Mouse (Mus musculus) brain, embryonic 14.5 days (tissue): ENCODE results near the gene Stk11.

Experiments used
- CTCF ChIP-seq: fragments of 200-500 bp; IDR thresholded peaks from 2 replicates; pipeline ENCODE4 v1.5.1; 2012; ENCODE audit warnings: inconsistent platforms, mild to moderate bottlenecking, moderate library complexity, borderline replicate concordance; ENCODE audit not compliant: insufficient read depth, insufficient read length; ENCODE audit errors: extremely low read depth
- POLR2A ChIP-seq: fragments of 200-500 bp; IDR thresholded peaks from 2 replicates; pipeline ENCODE4 v1.6.1; 2012; ENCODE audit warnings: mild to moderate bottlenecking, inconsistent platforms, borderline replicate concordance; ENCODE audit not compliant: poor library complexity, insufficient read depth, insufficient read length, severe bottlenecking; ENCODE audit errors: extremely low read depth

- TF ChIP-seq CTCF (no peak), POLR2A (no peak)
These were observed 46.6 kb downstream of the Stk11 start for GRCm38 (mm10) chr10:80162243-80162608.
